ENCODE assay signal across 9 mouse cellular contexts in the genomic region with DNA sequence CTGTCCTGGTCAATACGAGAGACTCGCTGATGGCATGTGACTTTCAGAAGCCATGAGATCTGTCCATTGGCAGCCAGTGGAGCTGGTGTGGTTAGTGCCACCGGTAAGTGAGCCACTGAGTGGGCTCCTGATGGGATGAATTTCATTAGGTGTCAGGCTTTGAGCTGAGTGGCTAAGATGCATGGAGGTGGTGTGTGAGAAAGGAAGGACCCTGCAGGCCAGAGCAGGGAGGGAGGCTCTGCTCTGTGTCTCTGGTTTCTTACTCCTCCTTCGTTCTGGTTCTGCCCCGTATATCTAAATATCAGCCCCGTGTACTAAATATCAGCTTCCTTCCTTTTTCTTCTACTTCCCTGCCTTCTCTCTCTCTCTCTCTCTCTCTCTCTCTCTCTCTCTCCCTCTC. TPM values are rescaled to one million over a fixed set of nuclear protein-coding genes. Genes with fewer than 3 reads are reported as not detected.
DNase-seq lines count a peak whose midpoint lies in the region; ATAC-seq lines count a peak whose summit lies in the region.
"Had no signal": no experiment of that assay in that cellular context is flagged by ENCODE, and none has a peak within 500 bp of the region (broad histone marks: within the 10 kb centered on the region; RNA-seq: fewer than 3 reads in every experiment).

No protein-coding gene starts in this region.

- no peak overlapping the region for H3K27ac ChIP-seq in heart, embryonic 15.5 days
- H3K27ac ChIP-seq in heart, embryonic 11.5 days (ENCODE audit: low read depth, low read length), result no peak overlapping the region
- H3K27ac ChIP-seq in embryonic facial prominence, embryonic 12.5 days, result peak overlapping the region; percentile 88
- H3K27ac ChIP-seq in hindbrain, embryonic 15.5 days (replicated peaks), result no peak overlapping the region
- H3K27ac ChIP-seq in midbrain, embryonic 12.5 days (replicated peaks), result no peak overlapping the region

- H3K9ac ChIP-seq in heart, embryonic 15.5 days, result no peak overlapping the region
- no peak overlapping the region for H3K9ac ChIP-seq in heart, embryonic 11.5 days (ENCODE audit: low read depth, low read length)
- 0 out of 2 replicates have a peak overlapping the region, but pooled peaks have one; percentile 21 for H3K9ac ChIP-seq in embryonic facial prominence, embryonic 12.5 days
- no peak overlapping the region for H3K9ac ChIP-seq in hindbrain, embryonic 15.5 days
- no peak overlapping the region for H3K9ac ChIP-seq in midbrain, embryonic 12.5 days (replicated peaks)

- no peak for DNase-seq in layer of hippocampus, adult 11-12 months (ENCODE audit: low spot score)
- no peak for DNase-seq in thymus, postnatal 4 days
- DNase-seq: cerebellum, adult 11 months had no signal

- no peaks in the 10 kb centered on the region for H3K9me3 ChIP-seq in heart, embryonic 15.5 days (replicated peaks)
- 0 out of 2 replicates have a peak, but pooled peaks cover 3% of the 10 kb centered on the region for H3K9me3 ChIP-seq in heart, embryonic 11.5 days (replicated peaks; ENCODE audit: control insufficient read depth, low read length)
- H3K9me3 ChIP-seq in embryonic facial prominence, embryonic 12.5 days, result no peaks in the 10 kb centered on the region
- H3K9me3 ChIP-seq in hindbrain, embryonic 15.5 days, result no peaks in the 10 kb centered on the region
- H3K9me3 ChIP-seq in midbrain, embryonic 12.5 days, result no peaks in the 10 kb centered on the region

- no peak for ATAC-seq in heart, embryonic 15.5 days (replicated peaks; ENCODE audit: insufficient number of reproducible peaks, insufficient read depth, low FRiP score, low read depth)
- ATAC-seq in heart, embryonic 11.5 days (replicated peaks; ENCODE audit: insufficient number of reproducible peaks, low FRiP score, low TSS enrichment), result no peak
- no peak for ATAC-seq in embryonic facial prominence, embryonic 12.5 days (ENCODE audit: insufficient number of reproducible peaks, insufficient read depth, low FRiP score, low TSS enrichment)
- no peak for ATAC-seq in hindbrain, embryonic 15.5 days (ENCODE audit: low FRiP score, low read depth)
- ATAC-seq in midbrain, embryonic 12.5 days (ENCODE audit: low FRiP score, low read depth), result no peak
- no peak for ATAC-seq in CD4-positive, CD25-positive, alpha-beta regulatory T cell, adult 4 months

- no peaks in the 10 kb centered on the region for H3K36me3 ChIP-seq in heart, embryonic 15.5 days
- no peaks in the 10 kb centered on the region for H3K36me3 ChIP-seq in heart, embryonic 11.5 days (ENCODE audit: control insufficient read depth, insufficient read depth, low read length)
- H3K36me3 ChIP-seq in embryonic facial prominence, embryonic 12.5 days, result no peaks in the 10 kb centered on the region
- no peaks in the 10 kb centered on the region for H3K36me3 ChIP-seq in hindbrain, embryonic 15.5 days
- no peaks in the 10 kb centered on the region for H3K36me3 ChIP-seq in midbrain, embryonic 12.5 days

- peaks cover 10% of the 10 kb centered on the region for H3K4me1 ChIP-seq in heart, embryonic 15.5 days (replicated peaks)
- peaks cover 10% of the 10 kb centered on the region for H3K4me1 ChIP-seq in heart, embryonic 11.5 days (ENCODE audit: control insufficient read depth, insufficient read depth, low read length)
- peaks cover 42% of the 10 kb centered on the region for H3K4me1 ChIP-seq in embryonic facial prominence, embryonic 12.5 days
- H3K4me1 ChIP-seq in hindbrain, embryonic 15.5 days (replicated peaks), result peaks cover 10% of the 10 kb centered on the region
- H3K4me1 ChIP-seq in midbrain, embryonic 12.5 days, result peaks cover 21% of the 10 kb centered on the region

- peak overlapping the region; percentile 64 for H3K4me2 ChIP-seq in heart, embryonic 15.5 days
- no peak overlapping the region; the same call in 1 of the 2 replicates for H3K4me2 ChIP-seq in heart, embryonic 11.5 days
- peak overlapping the region; percentile 52 for H3K4me2 ChIP-seq in embryonic facial prominence, embryonic 12.5 days (replicated peaks)
- H3K4me2 ChIP-seq in hindbrain, embryonic 15.5 days, result peak overlapping the region; percentile 66
- peak overlapping the region; percentile 62 for H3K4me2 ChIP-seq in midbrain, embryonic 12.5 days (replicated peaks)

- H3K4me3 ChIP-seq in heart, embryonic 15.5 days, result no peak overlapping the region
- no peak overlapping the region for H3K4me3 ChIP-seq in heart, embryonic 11.5 days (ENCODE audit: low read depth, low read length)
- no peak overlapping the region for H3K4me3 ChIP-seq in embryonic facial prominence, embryonic 12.5 days
- no peak overlapping the region for H3K4me3 ChIP-seq in hindbrain, embryonic 15.5 days
- 0 out of 2 replicates have a peak overlapping the region, but pooled peaks have one; percentile 35 for H3K4me3 ChIP-seq in midbrain, embryonic 12.5 days

- WGBS in heart, embryonic 15.5 days, result 60% methylated on average over 6 of the region's 6 CpGs
- 52% methylated on average over 6 of the region's 6 CpGs for WGBS in heart, embryonic 11.5 days (ENCODE audit: insufficient replicate concordance)
- WGBS in embryonic facial prominence, embryonic 12.5 days, result 71% methylated on average over 6 of the region's 6 CpGs
- 81% methylated on average over 6 of the region's 6 CpGs for WGBS in hindbrain, embryonic 15.5 days
- whole genome bisulfite sequencing in midbrain, embryonic 12.5 days, result 75% methylated on average over 6 of the region's 6 CpGs

- H3K27me3 ChIP-seq in heart, embryonic 15.5 days, result peaks cover 20% of the 10 kb centered on the region
- no peaks in the 10 kb centered on the region for H3K27me3 ChIP-seq in heart, embryonic 11.5 days (ENCODE audit: control insufficient read depth, insufficient read depth, low read length)
- no peaks in the 10 kb centered on the region for H3K27me3 ChIP-seq in embryonic facial prominence, embryonic 12.5 days
- H3K27me3 ChIP-seq in hindbrain, embryonic 15.5 days, result no peaks in the 10 kb centered on the region
- peaks cover 4% of the 10 kb centered on the region for H3K27me3 ChIP-seq in midbrain, embryonic 12.5 days

RNA-seq across cellular contexts. Expression of a gene that starts 44.4 kb away (rescaled TPM):
- polyA plus RNA-seq in heart, embryonic 15.5 days (2015; fragmentation: Nextera tagmentation; extraction: Ambion mirVana), result 26.0 and 29.4 TPM in 2 replicates
- 30.4 and 38.9 TPM in 2 replicates for polyA plus RNA-seq in heart, embryonic 11.5 days (2014; fragmentation: Nextera tagmentation; extraction: Ambion mirVana)
- 50.3 and 51.0 TPM in 2 replicates for polyA plus RNA-seq in embryonic facial prominence, embryonic 12.5 days (2016; fragmentation: Nextera tagmentation; extraction: Ambion mirVana)
- 35.8 and 36.8 TPM in 2 replicates for polyA plus RNA-seq in hindbrain, embryonic 15.5 days (2015; fragmentation: Nextera tagmentation; extraction: Ambion mirVana)
- polyA plus RNA-seq in midbrain, embryonic 12.5 days (2016; fragmentation: Nextera tagmentation; extraction: Ambion mirVana), result 50.0 and 50.2 TPM in 2 replicates
- 10 to 100 TPM; 56.9 to 77.4 TPM for polyA plus RNA-seq in CD4-positive, CD25-positive, alpha-beta regulatory T cell, adult 4 months (2017; shearing (Covaris generic))
